Mouse (Mus musculus) forebrain, embryonic 14.5 days (tissue): ENCODE results near the gene Usp16. TPM values are rescaled to one million over a fixed set of nuclear protein-coding genes. Genes with fewer than 3 reads are reported as not detected.

Experiments used
- ATAC-seq: fragments of 200-750 bp; cut with Nextera tagmentation; 2 replicates; pipeline ENCODE4 v1.8.0; 2017; ENCODE audit warnings: mild to moderate bottlenecking, moderate library complexity
- DNase-seq: peaks from one replicate; pipeline ENCODE4 v3.0.0-alpha.2; 2015; ENCODE audit warnings: low spot score
- H3K27ac ChIP-seq: fragments of 300-500 bp; sonication (generic); 2 replicates; pipeline ENCODE4 v1.5.1; 2014; ENCODE audit warnings: low read depth, mild to moderate bottlenecking, control low read depth, low read length, moderate library complexity
- H3K27me3 ChIP-seq: fragments of 300-500 bp; sonication (generic); replicated peaks from 2 replicates; pipeline ENCODE4 v1.6.1; 2014; ENCODE audit warnings: low read length, control low read depth, mixed read lengths; ENCODE audit not compliant: control insufficient read depth, insufficient read depth
- H3K36me3 ChIP-seq: fragments of 300-500 bp; sonication (generic); 2 replicates; pipeline ENCODE4 v1.6.1; 2014; ENCODE audit warnings: low read length, control low read depth; ENCODE audit not compliant: control insufficient read depth, insufficient read depth
- H3K4me1 ChIP-seq: fragments of 300-500 bp; sonication (generic); 2 replicates; pipeline ENCODE4 v1.6.1; 2014; ENCODE audit warnings: antibody characterized with exemption, low read length, control low read depth; ENCODE audit not compliant: control insufficient read depth, insufficient read depth
- H3K4me2 ChIP-seq: fragments of 300-500 bp; sonication (generic); 2 replicates; pipeline ENCODE4 v1.6.1; 2014; ENCODE audit warnings: mild to moderate bottlenecking, control low read depth, low read length
- H3K4me3 ChIP-seq: fragments of 300-500 bp; sonication (generic); 2 replicates; pipeline ENCODE4 v1.5.1; 2014; ENCODE audit warnings: low read depth, low read length, control low read depth
- H3K9ac ChIP-seq: fragments of 300-500 bp; sonication (generic); 2 replicates; pipeline ENCODE4 v1.6.1; 2014; ENCODE audit warnings: mild to moderate bottlenecking, low read length, control low read depth, moderate library complexity
- H3K9me3 ChIP-seq: fragments of 300-500 bp; sonication (generic); replicated peaks from 2 replicates; pipeline ENCODE4 v1.6.1; 2016; ENCODE audit warnings: low read length, control low read depth, mixed read lengths; ENCODE audit not compliant: control insufficient read depth
- WGBS: fragments of 180-500 bp; shearing (Covaris S2); extraction: QIAGEN DNeasy Blood & Tissue Kit; methylation state at CpG from one replicate; pipeline ENCODE4 v1.1.7; 2014; 5-methylcytosine and 5-hydroxymethylcytosine counted together
- polyA plus RNA-seq: library from polyadenylated mRNA; unstranded; fragments of >200 nt; fragmentation: Nextera tagmentation; extraction: Ambion mirVana; gene quantifications from 2 replicates; pipeline ENCODE4 v1.2.1, GENCODE M21; 2014

Gene Usp16
- polyA plus RNA-seq, 1 experiment from 2014 or later = 48.9 TPM

DNA sequence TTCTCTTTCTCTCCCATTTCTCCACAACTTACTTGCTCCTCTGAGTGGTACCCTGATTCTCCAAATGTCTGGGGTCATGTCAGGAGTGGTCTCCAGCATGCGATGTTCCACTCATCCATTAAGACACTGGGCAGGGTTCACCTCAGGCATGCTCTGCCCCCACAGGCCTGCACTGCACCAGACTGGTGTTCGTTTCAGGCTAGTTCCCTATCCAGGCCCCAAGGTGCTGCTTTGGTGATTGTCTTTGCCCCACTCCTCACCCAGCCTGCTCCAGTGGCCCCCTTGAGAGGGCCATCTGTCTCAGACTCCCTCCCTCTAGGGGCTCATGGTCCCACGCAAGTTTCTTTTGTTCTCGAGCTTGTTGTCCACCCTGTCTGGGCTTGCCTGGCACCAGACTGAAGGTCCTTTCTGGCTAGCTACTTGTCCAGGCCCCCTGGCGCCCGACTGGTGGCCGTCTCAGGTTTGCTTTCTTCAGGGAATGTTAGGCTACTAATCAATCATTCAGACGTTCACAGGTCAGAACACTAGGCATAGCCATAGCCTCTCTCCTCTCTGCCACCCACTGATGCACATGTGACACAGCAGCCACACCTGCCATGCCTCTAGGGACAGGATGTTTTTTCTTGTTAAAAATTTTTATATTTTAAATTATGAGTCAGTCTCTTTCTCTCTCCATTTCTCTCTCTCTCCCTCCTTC is 73.2 kb downstream of the Usp16 start:
- DNase-seq = no peak
- WGBS = 72% methylated on average over 8 of the region's 8 CpGs

DNA sequence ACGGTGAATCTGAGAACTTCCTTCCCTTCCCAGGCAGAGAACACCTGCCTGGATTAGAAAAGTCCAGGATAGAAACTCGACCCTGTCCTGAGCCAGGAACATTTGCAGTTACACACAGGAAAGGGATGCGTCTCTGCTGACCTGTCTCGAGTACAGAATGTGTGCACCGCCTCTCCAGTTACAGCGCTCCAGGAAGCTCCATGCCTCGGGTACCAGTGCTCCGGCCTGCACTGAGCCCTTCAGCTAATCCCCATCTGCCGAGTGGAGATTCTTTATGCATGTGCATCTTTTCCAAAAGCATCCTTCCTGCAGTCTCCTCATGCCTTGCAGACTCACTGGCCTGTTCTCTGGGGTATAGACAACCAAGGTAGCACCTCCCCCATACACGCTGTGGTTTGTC is 74.3 kb downstream of the Usp16 start:
- no peaks in the 10 kb centered on the region for H3K27me3 ChIP-seq
- H3K9ac ChIP-seq = no peak overlapping the region; the same call in 1 of the 2 replicates
- H3K27ac ChIP-seq = no peak overlapping the region
- H3K4me1 ChIP-seq = no peaks in the 10 kb centered on the region
- no peak overlapping the region for H3K4me2 ChIP-seq
- no peaks in the 10 kb centered on the region for H3K9me3 ChIP-seq
- H3K36me3 ChIP-seq = no peaks in the 10 kb centered on the region
- ATAC-seq (no peak), DNase-seq (no peak)
- no peak overlapping the region for H3K4me3 ChIP-seq
- 77% methylated on average over 10 of the region's 10 CpGs for WGBS

More for the DNA sequence above, 73.2 kb downstream of the Usp16 start:
- H3K4me3 ChIP-seq = no peak overlapping the region
- H3K9me3 ChIP-seq = no peaks in the 10 kb centered on the region
- no peak overlapping the region for H3K27ac ChIP-seq
- no peak overlapping the region for H3K4me2 ChIP-seq
- H3K27me3 ChIP-seq = no peaks in the 10 kb centered on the region
- no peaks in the 10 kb centered on the region for H3K4me1 ChIP-seq
- no peak for ATAC-seq
- H3K9ac ChIP-seq = no peak overlapping the region
- no peaks in the 10 kb centered on the region for H3K36me3 ChIP-seq

Other genes starting within 250 kb of the Usp16 start
- gene N6amt1, start 100.5 kb upstream of the Usp16 start, polyA plus RNA-seq = 13.3 and 13.9 TPM in 2 replicates
- gene Ltn1, start 22.1 kb upstream of the Usp16 start, polyA plus RNA-seq = 26.5 and 34.2 TPM in 2 replicates
- 11.9 and 12.0 TPM in 2 replicates for gene Rwdd2b, start 14.1 kb upstream of the Usp16 start, polyA plus RNA-seq
- 504 and 543 TPM in 2 replicates for gene Cct8, start 41.2 kb downstream of the Usp16 start, polyA plus RNA-seq
- gene Map3k7cl, start 98.6 kb downstream of the Usp16 start, polyA plus RNA-seq = not detected in 2 replicates
- gene Bach1, start 244.2 kb downstream of the Usp16 start, polyA plus RNA-seq = 17.2 and 25.0 TPM in 2 replicates